Mouse (Mus musculus): ENCODE measurements around the gene Ampd3. TPM values are rescaled to one million over a fixed set of nuclear protein-coding genes. Genes with fewer than 3 reads are reported as not detected.

The Ampd3 gene
- polyA plus RNA-seq, 1 experiment from 2014 or later = 8.8 TPM

DNA sequence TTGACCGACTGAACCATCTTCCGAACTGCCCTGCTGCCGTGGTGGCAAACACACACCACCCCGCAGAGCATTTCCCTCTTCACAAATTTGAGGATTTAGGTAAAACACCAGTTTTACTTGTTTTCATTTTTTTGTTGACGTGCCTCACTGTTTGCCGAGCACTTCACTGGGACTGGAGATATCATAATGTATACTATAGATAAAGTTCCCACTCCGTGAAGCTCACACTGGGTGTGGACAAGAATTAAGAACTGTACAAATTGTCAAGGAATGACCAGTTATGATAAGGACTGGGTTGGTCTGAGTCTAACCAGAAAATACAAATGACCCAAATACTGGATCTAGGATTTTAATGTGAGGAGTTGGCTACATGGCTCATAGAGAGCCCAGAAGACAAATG, 10.9 kb downstream of the Ampd3 start:
- Histone ChIP-seq H3K4me2 (replicated peaks; ENCODE audit: low read depth, low read length) (no peak overlapping the region), H3K27me3 (ENCODE audit: insufficient read depth, low read length) (no peaks in the 10 kb centered on the region), H3K27ac (ENCODE audit: low read length) (no peak overlapping the region), H3K9ac (replicated peaks; ENCODE audit: low read length) (no peak overlapping the region), H3K9me3 (ENCODE audit: low read length) (no peaks in the 10 kb centered on the region), H3K36me3 (ENCODE audit: insufficient read depth, low read length) (no peaks in the 10 kb centered on the region), H3K4me3 (ENCODE audit: low read length) (no peak overlapping the region), H3K4me1 (ENCODE audit: insufficient read depth, low read length) (peaks cover 35% of the 10 kb centered on the region)
- ATAC-seq (ENCODE audit: low FRiP score, low TSS enrichment) = no peak
- WGBS = 94% methylated on average over 7 of the region's 7 CpGs

DNA sequence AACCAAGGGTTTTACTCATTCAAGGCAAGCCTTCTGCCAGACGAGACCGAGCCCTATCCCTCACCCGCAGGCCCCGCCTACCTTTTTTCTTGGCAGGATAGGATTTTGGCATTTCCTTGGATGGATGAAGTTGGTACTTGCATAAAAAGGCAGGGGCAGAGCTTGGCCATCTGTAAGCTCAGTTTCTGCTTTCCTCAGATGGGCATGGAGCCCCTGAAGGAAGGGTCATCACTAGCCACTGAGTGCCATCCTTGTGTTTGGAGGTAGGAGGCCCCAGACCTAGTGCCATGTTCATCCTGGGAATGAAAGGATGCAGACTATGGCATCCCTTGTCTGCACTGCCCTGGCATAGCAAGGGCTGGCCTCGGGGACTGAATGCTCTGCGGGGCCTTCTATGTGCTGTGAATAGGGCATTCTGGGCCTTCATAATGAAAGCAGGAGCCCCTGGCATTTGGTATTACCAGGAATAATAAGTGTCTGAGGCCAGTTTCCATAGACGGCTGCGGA, 11.7 kb downstream of the Ampd3 start:
- Histone ChIP-seq H3K4me1 (ENCODE audit: insufficient read depth, low read length) (peaks cover 35% of the 10 kb centered on the region), H3K9me3 (ENCODE audit: low read length) (no peaks in the 10 kb centered on the region), H3K27ac (ENCODE audit: low read length) (no peak overlapping the region), H3K4me3 (ENCODE audit: low read length) (no peak overlapping the region), H3K27me3 (ENCODE audit: insufficient read depth, low read length) (no peaks in the 10 kb centered on the region), H3K9ac (replicated peaks; ENCODE audit: low read length) (no peak overlapping the region), H3K36me3 (ENCODE audit: insufficient read depth, low read length) (no peaks in the 10 kb centered on the region), H3K4me2 (replicated peaks; ENCODE audit: low read depth, low read length) (no peak overlapping the region)
- 89% methylated on average over 8 of the region's 8 CpGs for WGBS
- ATAC-seq (ENCODE audit: low FRiP score, low TSS enrichment) = no peak

DNA sequence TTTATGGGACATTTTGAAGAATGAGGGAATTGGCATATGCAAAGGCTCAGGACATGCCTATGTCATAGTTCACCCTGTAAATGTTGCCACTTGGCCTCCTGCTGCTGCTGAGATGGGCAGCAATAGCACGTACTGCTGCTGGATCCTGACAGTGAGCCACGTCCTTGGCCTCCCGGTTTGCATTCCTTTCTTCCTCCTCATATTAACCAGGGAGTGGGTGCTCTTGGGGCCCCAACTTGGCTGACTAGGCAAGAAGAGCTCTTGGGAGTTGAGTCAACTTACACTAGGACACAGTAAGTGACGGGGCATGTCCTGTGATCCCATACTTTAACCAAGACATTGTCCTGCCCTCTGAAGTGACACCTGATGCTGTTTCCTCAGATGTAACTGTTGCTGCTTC, 12.5 kb downstream of the Ampd3 start:
- ATAC-seq (ENCODE audit: low FRiP score, low TSS enrichment) = no peak
- H3K36me3 ChIP-seq (ENCODE audit: insufficient read depth, low read length) = no peaks in the 10 kb centered on the region
- no peak overlapping the region for H3K27ac ChIP-seq (ENCODE audit: low read length)
- H3K27me3 ChIP-seq (ENCODE audit: insufficient read depth, low read length) = no peaks in the 10 kb centered on the region
- no peak overlapping the region for H3K4me2 ChIP-seq (replicated peaks; ENCODE audit: low read depth, low read length)
- H3K9me3 ChIP-seq (ENCODE audit: low read length) = no peaks in the 10 kb centered on the region
- H3K9ac ChIP-seq (replicated peaks; ENCODE audit: low read length) = no peak overlapping the region
- 66% methylated on average over 4 of the region's 4 CpGs for WGBS
- peaks cover 43% of the 10 kb centered on the region for H3K4me1 ChIP-seq (ENCODE audit: insufficient read depth, low read length)
- no peak overlapping the region for H3K4me3 ChIP-seq (ENCODE audit: low read length)

GRCm38 (mm10) chr7:110781231-110781711, 13.3 kb downstream of the Ampd3 start:
- Histone ChIP-seq H3K27ac (ENCODE audit: low read length) (no peak overlapping the region), H3K27me3 (ENCODE audit: insufficient read depth, low read length) (no peaks in the 10 kb centered on the region), H3K4me2 (replicated peaks; ENCODE audit: low read depth, low read length) (no peak overlapping the region), H3K4me3 (ENCODE audit: low read length) (no peak overlapping the region), H3K36me3 (ENCODE audit: insufficient read depth, low read length) (no peaks in the 10 kb centered on the region), H3K9ac (replicated peaks; ENCODE audit: low read length) (no peak overlapping the region), H3K9me3 (ENCODE audit: low read length) (no peaks in the 10 kb centered on the region), H3K4me1 (ENCODE audit: insufficient read depth, low read length) (peaks cover 51% of the 10 kb centered on the region)
- no peak for ATAC-seq (ENCODE audit: low FRiP score, low TSS enrichment)
- WGBS = 54% methylated on average over 2 of the region's 2 CpGs

DNA sequence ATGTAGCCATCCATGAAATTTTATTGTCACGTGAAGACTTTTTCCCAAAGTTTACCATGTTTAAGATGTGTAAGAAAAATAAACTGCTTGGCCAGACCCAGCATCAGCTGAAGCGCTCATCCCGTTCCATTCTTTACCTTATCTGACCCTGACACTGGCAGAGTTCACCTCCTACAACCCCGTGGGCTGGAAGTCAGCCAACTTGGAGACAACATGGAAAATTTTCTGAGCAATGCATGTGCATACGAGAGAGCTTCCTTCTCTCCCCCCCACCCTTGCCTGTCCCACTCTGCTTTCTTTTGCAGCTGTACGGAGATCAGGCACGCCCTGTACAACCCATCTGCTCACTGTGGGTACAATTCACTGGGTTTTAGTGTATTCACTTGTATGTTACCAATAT, 14.1 kb downstream of the Ampd3 start:
- ATAC-seq (ENCODE audit: low FRiP score, low TSS enrichment) = no peak
- no peak overlapping the region for H3K27ac ChIP-seq (ENCODE audit: low read length)
- no peaks in the 10 kb centered on the region for H3K36me3 ChIP-seq (ENCODE audit: insufficient read depth, low read length)
- H3K4me2 ChIP-seq (replicated peaks; ENCODE audit: low read depth, low read length) = no peak overlapping the region
- H3K9me3 ChIP-seq (ENCODE audit: low read length) = no peaks in the 10 kb centered on the region
- no peak overlapping the region for H3K9ac ChIP-seq (replicated peaks; ENCODE audit: low read length)
- H3K4me3 ChIP-seq (ENCODE audit: low read length) = no peak overlapping the region
- no peaks in the 10 kb centered on the region for H3K27me3 ChIP-seq (ENCODE audit: insufficient read depth, low read length)
- WGBS = 46% methylated on average over 7 of the region's 7 CpGs
- peaks cover 59% of the 10 kb centered on the region for H3K4me1 ChIP-seq (ENCODE audit: insufficient read depth, low read length)

DNA sequence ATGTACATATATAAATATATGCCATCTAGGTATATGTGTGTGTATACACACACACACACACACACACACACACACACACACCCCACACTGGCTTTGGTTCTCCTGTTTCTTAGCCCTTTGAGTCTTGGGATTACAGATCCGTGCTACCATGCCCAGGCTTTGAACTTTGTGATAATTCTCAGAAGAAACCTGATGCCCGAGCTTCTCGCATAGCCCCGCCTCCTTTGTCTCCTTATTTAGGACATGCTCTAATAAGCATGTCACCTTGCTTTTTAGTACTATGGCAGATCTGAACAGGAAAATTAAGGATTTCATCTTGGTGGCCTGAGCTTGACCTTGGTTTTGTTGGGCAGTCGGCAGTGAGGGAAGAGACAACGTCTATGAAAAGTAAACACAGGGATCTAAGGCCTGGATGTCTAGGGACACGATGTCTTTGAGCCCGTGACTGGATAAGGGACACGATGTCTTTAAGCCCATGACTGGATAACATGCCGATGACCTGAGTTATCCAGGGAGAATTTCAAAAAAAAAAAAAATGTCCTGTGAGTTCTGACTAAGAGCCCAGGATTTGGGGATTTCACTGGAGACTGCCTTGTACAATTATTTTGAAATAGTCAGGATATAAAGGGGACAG, 15.0 kb downstream of the Ampd3 start:
- Histone ChIP-seq H3K9me3 (ENCODE audit: low read length) (no peaks in the 10 kb centered on the region), H3K4me1 (ENCODE audit: insufficient read depth, low read length) (peaks cover 62% of the 10 kb centered on the region)

GRCm38 (mm10) chr7:110784965-110785364, 17.0 kb downstream of the Ampd3 start:
- Histone ChIP-seq H3K4me1 (ENCODE audit: insufficient read depth, low read length) (peaks cover 62% of the 10 kb centered on the region), H3K9ac (replicated peaks; ENCODE audit: low read length) (no peak overlapping the region), H3K36me3 (ENCODE audit: insufficient read depth, low read length) (no peaks in the 10 kb centered on the region), H3K4me3 (ENCODE audit: low read length) (no peak overlapping the region), H3K27me3 (ENCODE audit: insufficient read depth, low read length) (no peaks in the 10 kb centered on the region), H3K9me3 (ENCODE audit: low read length) (no peaks in the 10 kb centered on the region), H3K4me2 (replicated peaks; ENCODE audit: low read depth, low read length) (no peak overlapping the region), H3K27ac (ENCODE audit: low read length) (peak overlapping the region; percentile 62)
- WGBS = 37% methylated on average over 8 of the region's 8 CpGs
- peak; percentile 50; the same call in 1 of the 2 replicates for ATAC-seq (ENCODE audit: low FRiP score, low TSS enrichment)

More for the DNA sequence above, 15.0 kb downstream of the Ampd3 start:
- Histone ChIP-seq H3K36me3 (ENCODE audit: insufficient read depth, low read length) (no peaks in the 10 kb centered on the region), H3K4me2 (replicated peaks; ENCODE audit: low read depth, low read length) (no peak overlapping the region), H3K9ac (replicated peaks; ENCODE audit: low read length) (no peak overlapping the region), H3K27me3 (ENCODE audit: insufficient read depth, low read length) (no peaks in the 10 kb centered on the region), H3K4me3 (ENCODE audit: low read length) (no peak overlapping the region), H3K27ac (ENCODE audit: low read length) (no peak overlapping the region)
- no peak for ATAC-seq (ENCODE audit: low FRiP score, low TSS enrichment)
- 23% methylated on average over 10 of the region's 10 CpGs for WGBS

GRCm38 (mm10) chr7:110785741-110786146, 17.7 kb downstream of the Ampd3 start:
- no peak overlapping the region for H3K4me2 ChIP-seq (replicated peaks; ENCODE audit: low read depth, low read length)
- H3K36me3 ChIP-seq (ENCODE audit: insufficient read depth, low read length) = no peaks in the 10 kb centered on the region
- 17% methylated on average over 3 of the region's 3 CpGs for WGBS
- H3K9ac ChIP-seq (replicated peaks; ENCODE audit: low read length) = no peak overlapping the region
- H3K9me3 ChIP-seq (ENCODE audit: low read length) = no peaks in the 10 kb centered on the region
- ATAC-seq (ENCODE audit: low FRiP score, low TSS enrichment) = peak; percentile 72
- peak overlapping the region; percentile 62 for H3K27ac ChIP-seq (ENCODE audit: low read length)
- peaks cover 59% of the 10 kb centered on the region for H3K4me1 ChIP-seq (ENCODE audit: insufficient read depth, low read length)
- H3K4me3 ChIP-seq (ENCODE audit: low read length) = no peak overlapping the region
- H3K27me3 ChIP-seq (ENCODE audit: insufficient read depth, low read length) = no peaks in the 10 kb centered on the region

DNA sequence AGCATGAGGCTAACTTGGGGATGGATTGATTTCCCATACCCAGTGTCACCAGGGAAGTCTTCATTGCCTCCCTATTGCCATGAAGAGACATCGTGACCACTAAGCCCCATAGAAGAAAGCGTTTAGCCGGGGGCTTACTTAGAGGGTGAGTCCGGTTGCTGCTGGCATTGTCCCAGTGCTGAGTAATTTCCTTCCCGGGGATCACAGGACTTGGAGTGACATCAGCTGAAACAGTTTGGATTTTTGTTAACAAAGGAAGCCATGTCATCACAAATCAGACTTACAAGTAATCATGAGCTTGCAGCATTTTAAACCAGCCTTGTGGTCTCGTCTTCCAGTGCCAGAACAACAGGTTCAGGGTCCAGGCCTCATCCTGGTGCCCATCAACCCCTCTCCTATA, 19.3 kb downstream of the Ampd3 start:
- Histone ChIP-seq H3K27ac (ENCODE audit: low read length) (no peak overlapping the region), H3K9ac (replicated peaks; ENCODE audit: low read length) (no peak overlapping the region), H3K4me2 (replicated peaks; ENCODE audit: low read depth, low read length) (no peak overlapping the region), H3K9me3 (ENCODE audit: low read length) (no peaks in the 10 kb centered on the region), H3K36me3 (ENCODE audit: insufficient read depth, low read length) (no peaks in the 10 kb centered on the region), H3K4me1 (ENCODE audit: insufficient read depth, low read length) (peaks cover 50% of the 10 kb centered on the region), H3K4me3 (ENCODE audit: low read length) (no peak overlapping the region), H3K27me3 (ENCODE audit: insufficient read depth, low read length) (no peaks in the 10 kb centered on the region)
- WGBS = 56% methylated on average over 6 of the region's 6 CpGs
- no peak for ATAC-seq (ENCODE audit: low FRiP score, low TSS enrichment)

DNA sequence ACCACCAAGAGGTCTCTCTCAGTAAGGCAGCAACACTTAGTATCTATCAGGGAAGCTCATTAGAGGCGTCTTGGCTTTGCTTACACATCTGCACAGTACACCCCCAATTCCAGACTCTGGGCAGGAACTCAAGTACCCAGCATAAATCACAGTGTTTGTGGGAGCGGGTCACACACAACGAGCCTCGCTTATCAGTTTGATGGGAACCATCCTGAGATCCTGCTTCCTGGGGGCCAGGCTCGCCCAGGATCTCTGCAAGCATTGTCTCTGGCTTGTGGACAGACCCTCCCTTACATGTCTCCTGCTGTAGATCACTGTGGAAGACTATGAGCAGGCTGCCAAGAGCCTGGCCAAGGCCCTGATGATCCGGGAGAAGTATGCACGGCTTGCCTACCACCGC, 22.9 kb downstream of the Ampd3 start:
- Histone ChIP-seq H3K4me3 (ENCODE audit: low read length) (no peak overlapping the region), H3K9me3 (ENCODE audit: low read length) (no peaks in the 10 kb centered on the region), H3K4me1 (ENCODE audit: insufficient read depth, low read length) (peaks cover 24% of the 10 kb centered on the region), H3K36me3 (ENCODE audit: insufficient read depth, low read length) (no peaks in the 10 kb centered on the region), H3K27ac (ENCODE audit: low read length) (no peak overlapping the region), H3K4me2 (replicated peaks; ENCODE audit: low read depth, low read length) (no peak overlapping the region), H3K27me3 (ENCODE audit: insufficient read depth, low read length) (no peaks in the 10 kb centered on the region), H3K9ac (replicated peaks; ENCODE audit: low read length) (no peak overlapping the region)
- 0 out of 2 replicates have a peak, but pooled peaks have one; percentile 18 for ATAC-seq (ENCODE audit: low FRiP score, low TSS enrichment)
- 54% methylated on average over 8 of the region's 8 CpGs for WGBS
